Mouse (Mus musculus): Measurements from ENCODE around the gene Tmem63b. TPM values are rescaled to one million over a fixed set of nuclear protein-coding genes. Genes with fewer than 3 reads are reported as not detected.

Gene Tmem63b
- 27.4 and 43.8 TPM in 2 replicates for total RNA-seq (2023)

DNA sequence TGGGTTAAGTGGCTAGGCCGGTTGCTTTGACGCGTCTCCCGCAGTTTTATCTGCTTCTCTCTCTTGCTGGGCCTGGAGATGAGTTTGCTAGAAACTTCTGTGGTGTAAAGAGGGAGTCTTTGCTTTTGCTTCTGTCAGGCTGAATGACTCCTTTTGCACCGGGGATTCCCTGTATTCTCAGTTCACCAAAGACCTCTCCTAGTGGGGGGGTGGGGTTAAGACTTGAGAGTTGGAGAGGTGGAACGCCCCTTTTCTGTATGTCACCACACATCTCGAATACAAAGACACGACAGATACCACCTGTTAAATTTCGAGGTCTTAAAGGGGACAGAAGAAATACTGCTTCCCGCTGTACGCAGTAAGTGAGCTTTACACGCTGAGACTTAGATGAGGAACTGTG, at the start of gene Tmem63b:
Gene Tmem63b (minus strand): TSS at position 190 of the 400 bp plus-strand sequence.

DNA sequence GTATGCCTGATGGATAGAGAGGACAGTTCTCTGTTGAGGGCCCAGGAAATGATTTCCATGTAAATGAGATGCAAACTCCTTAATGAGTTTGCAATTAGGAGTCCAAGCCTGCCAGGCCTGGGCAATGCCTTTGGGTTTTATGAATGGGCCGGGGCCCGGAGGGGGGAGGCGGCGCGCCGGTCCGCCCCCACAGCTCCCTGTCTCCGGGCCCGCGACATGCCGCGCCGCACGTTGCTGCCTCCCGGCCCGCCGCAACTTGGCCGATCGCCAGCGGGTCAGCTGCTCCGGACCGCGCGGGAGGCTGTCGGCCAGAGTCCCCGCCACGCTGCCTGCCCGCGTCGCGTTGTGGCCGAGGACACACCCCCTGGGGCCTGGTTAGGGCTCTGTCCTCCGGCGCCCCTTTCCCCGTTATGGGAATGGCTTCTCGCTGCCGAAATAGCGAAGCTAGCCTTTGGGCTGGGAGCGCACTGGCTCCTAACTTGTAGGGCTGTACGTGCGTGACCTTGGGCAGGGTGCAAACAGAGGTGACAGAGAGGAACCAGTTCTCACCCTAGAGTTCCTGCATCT, 47.1 kb upstream of the Tmem63b start, which contains the start of gene 1600014C23Rik:
Gene 1600014C23Rik (minus strand): TSS at position 110 of the 567 bp plus-strand sequence.

DNA sequence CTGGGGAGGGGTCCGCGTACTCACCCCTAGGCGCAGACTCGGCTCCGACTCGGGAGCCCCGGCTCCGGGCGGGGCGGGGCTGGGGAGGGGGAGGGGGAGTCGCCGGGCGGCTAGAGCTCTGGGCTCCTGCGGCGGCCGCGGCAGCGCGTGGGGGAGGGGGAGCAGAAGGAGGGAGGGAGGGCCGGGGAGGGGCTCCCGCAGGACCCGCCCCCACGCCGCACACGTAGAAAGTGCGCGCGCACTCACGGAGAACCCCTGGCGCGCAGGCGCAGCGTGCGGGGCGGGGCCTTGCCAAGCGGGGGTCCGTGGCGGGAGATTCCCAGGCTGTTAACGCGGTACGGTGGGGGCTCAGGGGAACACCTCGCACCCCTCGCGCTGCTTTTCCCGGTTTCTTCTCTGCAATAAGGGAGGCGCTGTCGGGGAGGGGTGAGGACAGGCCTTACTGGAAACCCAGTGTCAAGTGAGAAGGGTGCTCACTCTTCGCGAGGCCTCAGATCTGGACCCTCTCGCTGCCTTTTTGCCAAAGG, 549 bp downstream of the Tmem63b start, which contains the start of gene Mrpl14:
Gene Mrpl14 (plus strand): TSS at position 230 of the 527 bp plus-strand sequence.

DNA sequence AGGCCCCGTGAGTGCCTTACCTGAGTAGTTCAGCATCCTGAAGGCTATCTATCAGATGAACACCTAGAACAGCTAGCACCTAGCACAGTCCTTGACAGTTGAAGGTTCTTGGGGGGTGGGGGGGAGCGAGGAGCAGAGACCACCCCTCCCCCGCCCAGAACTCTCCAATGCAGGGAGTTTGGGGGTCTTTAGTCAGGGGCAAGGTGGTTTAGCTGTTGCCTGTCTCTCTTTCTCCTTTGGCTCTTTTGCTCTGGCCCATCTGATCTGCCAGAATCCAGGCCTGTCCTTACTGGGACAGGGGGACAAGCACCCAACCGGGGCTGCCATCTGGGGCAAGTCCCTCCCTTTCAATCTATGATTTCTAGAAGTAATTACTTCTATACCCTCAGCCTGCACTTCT, 27.5 kb downstream of the Tmem63b start, which contains the start of gene Capn11:
Gene Capn11 (minus strand): TSS at position 101 of the 400 bp plus-strand sequence.

Other genes with a start within 250 kb of the Tmem63b start
- not detected in 2 replicates for gene Spats1, start 211.5 kb downstream of the Tmem63b start, total RNA-seq (2023)
- 4.8 TPM in 2 replicates for gene Aars2, start 180.1 kb downstream of the Tmem63b start, total RNA-seq (2023)
- gene Tcte1, start 163.5 kb downstream of the Tmem63b start, total RNA-seq (2023) = not detected in 2 replicates
- 0.09 TPM in 1 of 2 replicates, not detected in the other for gene Tmem151b, start 137.2 kb downstream of the Tmem63b start, total RNA-seq (2023)
- 64.3 and 78.1 TPM in 2 replicates for gene Nfkbie, start 131.2 kb downstream of the Tmem63b start, total RNA-seq (2023)
- 30.4 and 35.4 TPM in 2 replicates for gene Slc35b2, start 123.0 kb downstream of the Tmem63b start, total RNA-seq (2023)
- 435 and 451 TPM in 2 replicates for gene Hsp90ab1, start 113.6 kb downstream of the Tmem63b start, total RNA-seq (2023)
- gene Slc29a1, start 87.3 kb downstream of the Tmem63b start, total RNA-seq (2023) = 16.9 and 20.1 TPM in 2 replicates
- gene Mymx, start 84.8 kb downstream of the Tmem63b start, total RNA-seq (2023) = not detected in 2 replicates
- gene Capn11, start 27.6 kb downstream of the Tmem63b start, total RNA-seq (2023) = 1.0 and 4.6 TPM in 2 replicates
- 22.0 and 29.5 TPM in 2 replicates for gene Mrpl14, start 583 bp downstream of the Tmem63b start, total RNA-seq (2023)
- gene 1600014C23Rik, start 46.9 kb upstream of the Tmem63b start, total RNA-seq (2023) = not detected in 2 replicates

Data from neutrophil, adult 65 days (primary cell).